Mouse (Mus musculus) embryonic facial prominence, embryonic 11.5 days (tissue): ENCODE measurements around the gene Macf1. TPM values are rescaled to one million over a fixed set of nuclear protein-coding genes. Genes with fewer than 3 reads are reported as not detected.
A peak's percentile ranks its signal among the peaks of the same experiment; 100 is the strongest.
"Not testable (repeated sequence)": the region's sequence is repeated elsewhere in the genome, so short reads cannot be mapped to it uniquely, and the experiment has no call there.

Source experiments
- ATAC-seq: fragments of 200-750 bp; cut with Nextera tagmentation; replicated peaks from 2 replicates; pipeline ENCODE4 v1.8.0; 2017; ENCODE audit warnings: low read depth; ENCODE audit not compliant: insufficient number of reproducible peaks, low FRiP score, low TSS enrichment
- DNase-seq: peaks from one replicate; pipeline ENCODE4 v3.0.0-alpha.2; 2015; ENCODE audit warnings: low spot score
- H3K27ac ChIP-seq: fragments of 300-500 bp; sonication (generic); replicated peaks from 2 replicates; pipeline ENCODE4 v1.5.1; 2014; ENCODE audit warnings: mild to moderate bottlenecking, low read depth, low read length, control low read depth
- H3K27me3 ChIP-seq: fragments of 300-500 bp; sonication (generic); 2 replicates; pipeline ENCODE4 v1.6.1; 2014; ENCODE audit warnings: mild to moderate bottlenecking, low read length, moderate library complexity, mixed read lengths; ENCODE audit not compliant: control insufficient read depth, insufficient read depth
- H3K36me3 ChIP-seq: fragments of 300-500 bp; sonication (generic); replicated peaks from 2 replicates; pipeline ENCODE4 v1.6.1; 2014; ENCODE audit warnings: low read depth, mild to moderate bottlenecking, low read length, moderate library complexity, mixed read lengths; ENCODE audit not compliant: control insufficient read depth, insufficient read depth
- H3K4me1 ChIP-seq: fragments of 300-500 bp; sonication (generic); 2 replicates; pipeline ENCODE4 v1.6.1; 2014; ENCODE audit warnings: low read length, mixed read lengths; ENCODE audit not compliant: control insufficient read depth, insufficient read depth
- H3K4me2 ChIP-seq: fragments of 300-500 bp; sonication (generic); 2 replicates; pipeline ENCODE4 v1.6.1; 2014; ENCODE audit warnings: low read depth, mild to moderate bottlenecking, control low read depth, low read length, moderate library complexity
- H3K4me3 ChIP-seq: fragments of 300-500 bp; sonication (generic); 2 replicates; pipeline ENCODE4 v1.5.1; 2014; ENCODE audit warnings: low read depth, low read length, control low read depth
- H3K9ac ChIP-seq: fragments of 300-500 bp; sonication (generic); replicated peaks from 2 replicates; pipeline ENCODE4 v1.6.1; 2014; ENCODE audit warnings: mild to moderate bottlenecking, control low read depth, low read length
- H3K9me3 ChIP-seq: fragments of 300-500 bp; sonication (generic); replicated peaks from 2 replicates; pipeline ENCODE4 v1.6.1; 2016; ENCODE audit warnings: mild to moderate bottlenecking, low read length, inconsistent platforms, mixed read lengths; ENCODE audit not compliant: control insufficient read depth
- WGBS: fragments of 180-500 bp; shearing (Covaris S2); extraction: QIAGEN DNeasy Blood & Tissue Kit; methylation state at CpG from one replicate; pipeline ENCODE4 v1.1.7; 2014; 5-methylcytosine and 5-hydroxymethylcytosine counted together
- polyA plus RNA-seq: library from polyadenylated mRNA; unstranded; fragments of >200 nt; fragmentation: Nextera tagmentation; extraction: Ambion mirVana; gene quantifications from 2 replicates; pipeline ENCODE4 v1.2.1, GENCODE M21; 2014

Macf1 gene
- polyA plus RNA-seq, 1 experiment from 2014 or later, result 70.2 TPM

DNA sequence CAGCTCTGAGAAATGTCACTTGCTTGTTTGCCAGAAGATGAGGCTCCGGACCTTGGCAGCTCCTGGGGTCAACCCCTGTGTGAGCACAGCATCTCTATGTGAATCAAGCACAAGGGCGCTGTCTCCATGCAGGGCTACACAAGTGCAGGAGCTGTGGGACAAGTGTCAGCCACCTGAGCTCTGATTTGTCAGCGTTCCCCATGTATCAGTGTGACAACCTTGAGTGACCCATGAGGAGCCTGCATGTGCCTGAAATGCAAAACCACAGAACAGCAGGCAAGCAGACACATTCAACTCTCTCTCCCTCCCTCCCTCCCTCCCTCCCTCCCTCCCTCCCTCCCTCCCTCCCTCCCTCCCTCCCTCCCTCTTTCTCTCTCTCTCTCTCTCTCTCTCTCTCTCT, 356.5 kb downstream of the Macf1 start:
- Histone ChIP-seq H3K27ac (no peak overlapping the region), H3K4me2 (no peak overlapping the region), H3K27me3 (peaks cover 8% of the 10 kb centered on the region), H3K4me3 (no peak overlapping the region), H3K9me3 (no peaks in the 10 kb centered on the region), H3K36me3 (no peaks in the 10 kb centered on the region), H3K4me1 (no peaks in the 10 kb centered on the region), H3K9ac (no peak overlapping the region)
- whole genome bisulfite sequencing, result 49% methylated on average over 3 of the region's 3 CpGs
- ATAC-seq (no peak), DNase-seq (no peak)

DNA sequence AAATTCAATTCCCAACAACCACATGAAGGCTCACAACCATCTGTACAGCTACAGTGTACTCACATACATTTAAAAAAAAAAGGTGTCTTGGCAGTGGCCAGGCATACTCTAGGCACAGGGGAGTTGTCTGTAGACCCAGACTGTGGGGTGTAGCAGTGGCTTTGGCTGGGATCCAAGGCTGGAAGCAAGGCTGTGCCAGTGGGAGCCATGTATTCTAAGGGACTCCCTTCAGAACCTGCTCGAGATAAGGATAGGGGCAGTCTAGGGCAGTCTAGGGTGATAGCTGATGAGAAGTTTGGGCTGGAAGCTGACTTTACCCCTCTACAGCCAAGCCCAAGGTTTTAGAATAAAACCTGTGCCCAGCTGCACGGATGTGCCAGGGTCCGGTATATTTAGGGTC, 358.1 kb downstream of the Macf1 start:
- H3K9me3 ChIP-seq, result no peaks in the 10 kb centered on the region
- DNase-seq (no peak), ATAC-seq (no peak)
- 73% methylated on average over 3 of the region's 3 CpGs for WGBS
- no peaks in the 10 kb centered on the region for H3K36me3 ChIP-seq
- H3K9ac ChIP-seq, result no peak overlapping the region
- no peak overlapping the region for H3K4me2 ChIP-seq
- H3K4me1 ChIP-seq, result no peaks in the 10 kb centered on the region
- H3K27ac ChIP-seq, result no peak overlapping the region
- H3K27me3 ChIP-seq, result peaks cover 9% of the 10 kb centered on the region
- no peak overlapping the region for H3K4me3 ChIP-seq

DNA sequence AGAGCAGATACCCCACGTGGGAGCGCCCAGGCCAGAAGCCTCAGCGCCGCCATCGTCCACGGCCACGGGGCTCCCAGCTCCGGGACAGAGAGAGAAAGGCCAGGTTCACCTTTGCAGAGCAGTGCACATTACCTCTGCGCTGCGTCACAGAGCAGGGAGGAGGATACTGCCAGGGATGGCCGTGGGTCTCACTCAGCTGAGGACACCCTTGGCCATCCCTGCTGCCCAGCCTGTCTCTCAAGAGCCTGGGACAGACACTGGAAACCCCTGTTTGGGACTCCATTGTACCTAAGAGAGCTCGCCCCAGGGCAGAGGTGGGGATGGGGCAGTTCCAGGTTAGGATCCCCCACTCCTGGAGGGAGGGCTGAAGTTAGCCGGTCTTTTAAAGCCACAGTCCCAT, 360.6 kb downstream of the Macf1 start, which contains the start of gene Oxct2a:
Gene Oxct2a (minus strand): TSS at position 101 of the 400 bp plus-strand sequence.
- no peak within 1 kb of the TSS for H3K9ac ChIP-seq
- WGBS, result 9% methylated on average over 12 of the region's 13 CpGs
- ATAC-seq (no peak), DNase-seq (no peak)
- H3K4me2 ChIP-seq, result peak within 1 kb of the TSS; percentile 34; the same call in 1 of the 2 replicates
- H3K36me3 ChIP-seq, result no peaks in the 10 kb centered on the region
- H3K9me3 ChIP-seq, result no peaks in the 10 kb centered on the region
- peak within 1 kb of the TSS; percentile 15; the same call in 1 of the 2 replicates for H3K4me3 ChIP-seq
- H3K4me1 ChIP-seq, result no peaks in the 10 kb centered on the region
- H3K27me3 ChIP-seq, result peaks cover 9% of the 10 kb centered on the region
- no peak within 1 kb of the TSS for H3K27ac ChIP-seq

DNA sequence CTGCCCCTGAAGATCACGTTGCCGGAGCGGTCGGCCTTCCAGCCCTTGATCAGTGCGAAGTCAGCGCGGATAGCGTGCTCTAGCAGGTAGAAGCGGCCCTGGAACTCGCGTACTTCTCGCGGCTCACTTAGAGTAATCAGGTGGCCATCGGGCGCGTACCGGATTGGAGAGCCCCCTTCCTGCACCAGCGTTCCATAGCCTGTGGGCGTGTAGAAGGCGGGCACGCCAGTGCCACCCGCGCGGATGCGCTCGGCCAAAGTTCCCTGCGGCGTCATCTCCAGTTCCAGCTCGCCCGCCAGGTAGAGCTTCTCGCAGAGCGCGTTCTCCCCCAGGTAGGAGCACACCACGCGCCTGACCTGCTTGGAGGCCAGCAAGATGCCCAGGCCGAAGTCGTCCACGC, 361.2 kb downstream of the Macf1 start:
- H3K36me3 ChIP-seq, H3K4me3 ChIP-seq, H3K4me1 ChIP-seq, H3K9ac ChIP-seq, H3K9me3 ChIP-seq, ATAC-seq, H3K27ac ChIP-seq, H3K27me3 ChIP-seq: not testable (repeated sequence)
- peak; percentile 18 for DNase-seq
- WGBS, result 11% methylated on average over 20 of the region's 38 CpGs
- H3K4me2 ChIP-seq, result 0 out of 2 replicates have a peak overlapping the region, but pooled peaks have one; percentile 29

DNA sequence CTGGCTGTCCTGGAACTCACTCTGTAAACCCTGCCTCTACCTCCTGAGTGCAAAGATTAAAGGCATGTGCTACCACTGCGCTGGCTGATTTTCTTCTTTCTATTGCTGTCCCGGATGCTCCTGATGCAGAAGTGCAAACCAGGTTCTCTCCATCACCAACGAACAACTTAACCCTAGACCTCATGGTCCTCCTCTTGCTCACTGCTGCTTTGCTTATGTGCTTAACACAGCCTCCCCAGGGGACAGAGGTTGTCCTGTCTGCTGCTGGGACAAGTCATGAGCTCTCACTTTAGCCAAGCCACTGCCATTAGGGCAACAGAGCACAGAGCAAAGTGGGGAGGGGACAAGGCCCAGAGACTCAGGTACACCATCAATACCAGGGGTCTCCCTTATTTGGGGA, 369.7 kb downstream of the Macf1 start:
- no peaks in the 10 kb centered on the region for H3K27me3 ChIP-seq
- no peak for ATAC-seq
- no peaks in the 10 kb centered on the region for H3K9me3 ChIP-seq
- H3K27ac ChIP-seq, result no peak overlapping the region
- H3K9ac ChIP-seq, result no peak overlapping the region
- WGBS, result 88% methylated on average over 3 of the region's 3 CpGs
- DNase-seq, result no peak
- H3K4me1 ChIP-seq, result no peaks in the 10 kb centered on the region
- H3K36me3 ChIP-seq, result no peaks in the 10 kb centered on the region
- H3K4me2 ChIP-seq, result no peak overlapping the region
- no peak overlapping the region for H3K4me3 ChIP-seq

DNA sequence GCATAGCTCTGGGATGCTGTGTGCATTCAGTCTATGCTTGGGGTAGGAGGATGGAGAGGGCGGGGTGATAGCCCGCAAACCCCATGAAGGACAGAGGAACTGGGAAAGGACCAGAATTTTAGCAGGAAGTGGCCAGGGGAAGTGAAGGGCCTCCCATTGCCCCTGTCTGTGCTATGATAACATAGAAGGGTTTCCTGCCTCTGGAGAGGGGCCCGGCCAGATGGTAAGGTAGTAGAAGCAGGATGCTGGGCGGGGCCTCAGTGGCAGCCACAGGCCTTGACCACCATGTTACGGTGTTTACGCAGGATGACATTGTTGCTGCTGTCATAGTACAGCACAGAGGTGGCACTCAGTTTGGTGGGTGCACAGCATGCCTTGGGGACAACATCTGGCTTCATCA, 371.1 kb downstream of the Macf1 start:
- Histone ChIP-seq H3K9ac (no peak overlapping the region), H3K36me3 (no peaks in the 10 kb centered on the region), H3K27me3 (no peaks in the 10 kb centered on the region), H3K9me3 (no peaks in the 10 kb centered on the region), H3K4me3 (no peak overlapping the region), H3K4me2 (no peak overlapping the region), H3K27ac (no peak overlapping the region), H3K4me1 (no peaks in the 10 kb centered on the region)
- ATAC-seq (no peak), DNase-seq (no peak)
- 90% methylated on average over 6 of the region's 6 CpGs for WGBS

DNA sequence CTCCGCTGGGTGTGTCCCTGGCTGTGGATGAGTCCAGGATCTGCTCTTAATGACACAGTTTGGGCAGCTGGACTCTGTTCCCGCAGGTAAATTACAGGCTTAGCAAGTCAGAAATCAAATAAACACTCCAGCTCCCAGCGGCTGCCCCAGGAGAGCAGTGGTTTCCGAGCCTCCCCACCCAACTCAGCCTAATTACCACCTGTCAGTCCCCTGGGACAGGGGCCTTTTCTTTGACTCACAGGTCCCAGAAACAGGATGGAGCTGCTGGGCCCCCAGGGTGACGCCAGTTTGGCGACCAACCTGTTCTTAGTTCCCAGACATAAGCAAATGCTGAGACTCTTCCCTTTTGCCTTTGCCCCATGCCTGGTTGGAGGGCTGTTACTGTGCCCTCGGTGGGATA, 372.3 kb downstream of the Macf1 start:
- Histone ChIP-seq H3K27ac (no peak overlapping the region), H3K9ac (no peak overlapping the region), H3K4me1 (no peaks in the 10 kb centered on the region), H3K27me3 (no peaks in the 10 kb centered on the region), H3K4me3 (no peak overlapping the region), H3K4me2 (no peak overlapping the region), H3K9me3 (no peaks in the 10 kb centered on the region), H3K36me3 (no peaks in the 10 kb centered on the region)
- DNase-seq, result no peak
- WGBS, result 83% methylated on average over 7 of the region's 7 CpGs
- no peak for ATAC-seq

DNA sequence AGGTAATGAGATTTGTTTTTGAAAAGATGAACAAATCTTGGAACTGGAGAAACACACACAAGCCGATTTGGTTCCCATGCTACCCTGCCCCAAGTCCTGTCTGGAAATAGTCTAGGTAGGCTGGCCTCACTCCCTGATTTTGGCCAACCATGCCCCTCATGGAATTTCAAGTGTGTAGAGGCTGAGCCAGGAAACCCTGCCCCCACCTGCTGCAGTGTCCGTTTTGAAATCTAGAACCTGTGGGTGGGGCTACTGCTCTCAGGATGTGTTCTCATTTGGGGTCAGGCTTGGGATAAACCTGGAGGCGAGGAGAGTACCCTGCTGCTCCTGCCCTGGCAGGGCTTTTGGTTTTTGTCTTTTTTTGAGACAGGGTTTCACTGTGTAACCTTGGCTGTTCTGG, 375.9 kb downstream of the Macf1 start:
- no peaks in the 10 kb centered on the region for H3K36me3 ChIP-seq
- 54% methylated on average over 3 of the region's 3 CpGs for WGBS
- H3K9ac ChIP-seq, result no peak overlapping the region
- H3K9me3 ChIP-seq, result no peaks in the 10 kb centered on the region
- ATAC-seq (no peak), DNase-seq (no peak)
- H3K27me3 ChIP-seq, result no peaks in the 10 kb centered on the region
- H3K4me2 ChIP-seq, result no peak overlapping the region
- H3K27ac ChIP-seq, result no peak overlapping the region
- H3K4me3 ChIP-seq, result no peak overlapping the region
- H3K4me1 ChIP-seq, result no peaks in the 10 kb centered on the region
